Mouse (Mus musculus) forebrain, postnatal 0 days (tissue): ENCODE results near the gene Mmrn2. TPM values are rescaled to one million over a fixed set of nuclear protein-coding genes. Genes with fewer than 3 reads are reported as not detected.

Experiments
- ATAC-seq: fragments of 200-750 bp; cut with Nextera tagmentation; 2 replicates; pipeline ENCODE4 v1.8.0; 2017; ENCODE audit warnings: mild to moderate bottlenecking, moderate library complexity
- DNase-seq: peaks from one replicate; pipeline ENCODE4 v3.0.0-alpha.2; 2015
- H3K27ac ChIP-seq: fragments of 300-500 bp; sonication (generic); 2 replicates; pipeline ENCODE4 v1.5.1; 2014; ENCODE audit warnings: low read depth, mild to moderate bottlenecking, antibody characterized with exemption, low read length, moderate library complexity, mixed read lengths
- H3K27me3 ChIP-seq: fragments of 300-500 bp; sonication (generic); 2 replicates; pipeline ENCODE4 v1.6.1; 2014; ENCODE audit warnings: mild to moderate bottlenecking, low read length, mixed read lengths; ENCODE audit not compliant: insufficient read depth
- H3K36me3 ChIP-seq: fragments of 300-500 bp; sonication (generic); 2 replicates; pipeline ENCODE4 v1.6.1; 2014; ENCODE audit warnings: mild to moderate bottlenecking, moderate library complexity; ENCODE audit not compliant: insufficient read depth
- H3K4me1 ChIP-seq: fragments of 300-500 bp; sonication (generic); 2 replicates; pipeline ENCODE4 v1.6.1; 2014; ENCODE audit warnings: antibody characterized with exemption; ENCODE audit not compliant: insufficient read depth
- H3K4me2 ChIP-seq: fragments of 300-500 bp; sonication (generic); 2 replicates; pipeline ENCODE4 v1.6.1; 2014; ENCODE audit warnings: low read depth, mild to moderate bottlenecking, moderate library complexity
- H3K4me3 ChIP-seq: fragments of 300-500 bp; sonication (generic); 2 replicates; pipeline ENCODE4 v1.5.1; 2014; ENCODE audit warnings: low read depth, low read length, mixed read lengths
- H3K9ac ChIP-seq: fragments of 300-500 bp; sonication (generic); 2 replicates; pipeline ENCODE4 v1.6.1; 2014; ENCODE audit warnings: mild to moderate bottlenecking
- H3K9me3 ChIP-seq: fragments of 300-500 bp; sonication (generic); 2 replicates; pipeline ENCODE4 v1.6.1; 2016; ENCODE audit warnings: low read length
- CTCF ChIP-seq: sonication (generic); IDR thresholded peaks from 2 replicates; pipeline ENCODE4 v1.5.1; 2016; ENCODE audit warnings: antibody characterized with exemption, control low read depth, low read depth
- WGBS: fragments of 180-500 bp; shearing (Covaris S2); extraction: QIAGEN DNeasy Blood & Tissue Kit; methylation state at CpG from one replicate; pipeline ENCODE4 v1.1.7; 2014; 5-methylcytosine and 5-hydroxymethylcytosine counted together
- polyA plus RNA-seq: library from polyadenylated mRNA; unstranded; fragments of >200 nt; fragmentation: Nextera tagmentation; extraction: Ambion mirVana; gene quantifications from 2 replicates; pipeline ENCODE4 v1.2.1, GENCODE M21; 2015
- total RNA-seq: library from RNA; depleted of rRNA; stranded (reverse); fragments of >200 nt; gene quantifications from 2 replicates; pipeline ENCODE4 v1.2.3, GENCODE M21; 2014

Mmrn2 gene
- total and polyA plus RNA-seq, 2 experiments from 2014 or later = 2.7 to 4.7 TPM

DNA sequence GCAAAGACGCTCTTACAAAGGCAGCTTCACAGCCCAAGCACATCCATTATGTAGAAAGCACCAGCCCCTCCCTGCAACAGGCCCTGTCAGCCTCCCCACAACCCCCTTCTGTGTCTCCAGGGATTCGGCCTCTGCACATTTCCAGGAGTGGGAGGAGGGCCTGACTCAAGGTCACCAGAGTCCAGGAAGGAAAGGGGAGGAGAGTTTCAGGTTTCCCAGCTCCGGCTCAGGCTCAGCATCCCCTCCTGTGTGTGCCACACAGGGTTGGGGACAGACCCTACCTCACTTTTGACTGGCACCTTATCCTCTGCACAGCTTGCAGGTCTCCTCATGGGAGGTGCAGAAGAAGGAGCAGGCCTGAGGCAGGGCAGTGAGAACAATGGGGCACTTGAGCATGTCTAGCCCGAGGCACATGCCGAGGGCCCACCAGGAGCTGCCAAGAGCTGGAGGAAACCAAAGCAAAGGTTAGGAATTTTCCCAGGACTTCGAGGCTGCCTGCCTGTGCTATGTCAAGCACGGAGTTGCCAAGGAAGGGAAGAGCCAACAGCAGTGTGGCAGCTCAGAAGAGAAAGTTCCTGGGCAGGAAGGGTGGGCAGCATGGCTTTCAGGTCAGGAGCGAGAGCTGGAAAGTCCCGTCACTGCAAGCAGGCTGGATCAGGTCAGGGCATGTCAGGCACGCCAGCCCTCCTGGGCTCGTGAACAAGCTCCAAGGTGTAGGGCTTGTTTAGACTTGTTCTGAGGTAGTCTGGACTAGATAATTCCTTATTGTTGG, 3.5 kb downstream of the Mmrn2 start:
- no peak overlapping the region for H3K9ac ChIP-seq
- ATAC-seq (peak; percentile 77), DNase-seq (no peak)
- WGBS = 40% methylated on average over 11 of the region's 11 CpGs
- no peak for TF ChIP-seq CTCF
- H3K4me1 ChIP-seq = no peaks in the 10 kb centered on the region
- no peaks in the 10 kb centered on the region for H3K9me3 ChIP-seq
- no peak overlapping the region for H3K4me3 ChIP-seq
- no peaks in the 10 kb centered on the region for H3K36me3 ChIP-seq
- no peaks in the 10 kb centered on the region for H3K27me3 ChIP-seq
- H3K27ac ChIP-seq = 0 out of 2 replicates have a peak overlapping the region, but pooled peaks have one; percentile 40
- H3K4me2 ChIP-seq = no peak overlapping the region

DNA sequence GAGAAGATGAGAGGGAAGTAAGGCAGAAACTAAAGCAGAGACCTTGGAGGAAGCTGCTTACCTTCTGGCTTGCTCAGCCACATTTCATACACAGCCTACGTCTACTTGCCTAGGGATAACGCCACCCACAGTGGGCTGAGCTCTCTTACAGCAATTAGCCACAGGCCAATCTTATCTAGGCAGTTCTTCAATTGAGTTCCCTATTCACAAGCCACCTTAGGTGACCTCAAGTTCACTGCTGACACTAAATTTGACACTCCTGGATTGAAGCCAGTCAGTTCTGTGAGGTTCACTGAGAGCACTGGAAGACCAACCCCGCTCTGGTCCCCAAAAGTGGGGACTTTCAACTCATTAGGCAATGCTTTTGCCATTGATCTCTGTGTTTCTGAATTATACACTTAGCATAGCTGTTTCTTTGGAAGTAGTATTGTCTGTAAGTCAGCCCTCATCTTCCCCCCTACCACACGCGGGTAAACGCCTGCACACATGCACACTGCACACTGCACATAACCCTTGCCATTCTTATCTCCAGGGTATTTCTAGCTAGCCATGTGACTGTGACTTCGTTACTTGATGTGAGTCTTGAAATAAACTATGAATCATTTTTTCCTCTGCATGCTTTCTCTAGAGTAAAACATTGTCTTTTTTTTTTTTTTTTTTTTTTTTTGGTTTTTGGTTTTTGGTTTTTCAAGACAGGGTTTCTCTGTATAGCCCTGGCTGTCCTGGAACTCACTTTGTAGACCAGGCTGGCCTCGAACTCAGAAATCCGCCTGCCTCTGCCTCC, 7.8 kb downstream of the Mmrn2 start:
- TF ChIP-seq CTCF = no peak
- Histone ChIP-seq H3K9me3 (no peaks in the 10 kb centered on the region), H3K4me1 (no peaks in the 10 kb centered on the region), H3K4me3 (no peak overlapping the region), H3K9ac (no peak overlapping the region), H3K27me3 (no peaks in the 10 kb centered on the region), H3K36me3 (no peaks in the 10 kb centered on the region), H3K27ac (no peak overlapping the region), H3K4me2 (no peak overlapping the region)
- WGBS = 93% methylated on average over 9 of the region's 9 CpGs
- DNase-seq = no peak
- no peak for ATAC-seq

DNA sequence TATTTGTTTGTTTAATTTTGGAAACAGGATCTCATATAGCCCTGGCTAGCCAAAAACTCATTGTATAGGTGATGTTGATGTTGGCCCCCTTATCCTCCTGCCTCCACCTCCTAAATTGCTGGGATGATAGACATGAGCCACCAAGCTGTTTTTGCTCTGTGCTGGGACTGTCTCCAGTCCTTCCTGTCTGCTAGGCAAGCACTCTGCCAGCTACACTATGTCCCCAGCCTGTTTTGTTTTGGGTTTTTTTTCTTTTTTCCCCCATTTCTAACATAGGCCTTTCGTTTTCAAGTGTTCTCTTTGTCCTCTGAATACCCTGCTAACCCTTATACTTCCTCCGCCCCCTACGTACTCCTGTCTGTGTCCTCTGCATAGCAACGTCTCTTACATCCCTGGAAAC, 18.0 kb downstream of the Mmrn2 start:
- Histone ChIP-seq H3K27me3 (no peaks in the 10 kb centered on the region), H3K9ac (no peak overlapping the region), H3K27ac (0 out of 2 replicates have a peak overlapping the region, but pooled peaks have one; percentile 2), H3K4me2 (no peak overlapping the region), H3K4me1 (no peaks in the 10 kb centered on the region), H3K36me3 (no peaks in the 10 kb centered on the region), H3K9me3 (no peaks in the 10 kb centered on the region), H3K4me3 (no peak overlapping the region)
- 37% methylated on average over 4 of the region's 4 CpGs for WGBS
- no peak for TF ChIP-seq CTCF
- ATAC-seq = peak; percentile 63
- DNase-seq = peak; percentile 41

DNA sequence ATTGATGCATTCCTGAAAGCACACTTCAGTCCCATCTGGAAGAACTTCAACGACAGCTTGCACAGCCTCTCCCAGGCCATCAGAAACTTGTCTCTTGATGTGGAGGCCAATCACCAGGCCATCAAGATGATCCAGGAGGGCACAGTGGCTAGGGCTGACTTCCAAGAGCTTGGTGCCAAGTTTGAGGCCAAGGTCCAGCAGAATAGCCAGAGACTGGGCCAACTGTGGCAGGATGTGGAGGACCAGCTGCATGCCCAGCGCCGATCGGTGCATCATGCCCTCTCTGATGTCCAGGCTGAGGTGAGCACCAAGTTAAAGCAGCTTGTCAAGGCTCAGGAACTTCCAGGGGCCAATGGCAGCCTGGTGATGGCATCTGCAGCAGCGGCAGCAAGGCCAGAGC, 22.6 kb downstream of the Mmrn2 start:
- Histone ChIP-seq H3K4me2 (no peak overlapping the region), H3K4me3 (no peak overlapping the region), H3K27ac (no peak overlapping the region), H3K9ac (no peak overlapping the region), H3K36me3 (peaks cover 2% of the 10 kb centered on the region; the same call in 1 of the 2 replicates), H3K4me1 (no peaks in the 10 kb centered on the region), H3K27me3 (no peaks in the 10 kb centered on the region), H3K9me3 (no peaks in the 10 kb centered on the region)
- WGBS = 86% methylated on average over 5 of the region's 5 CpGs
- ATAC-seq (no peak), DNase-seq (no peak)
- TF ChIP-seq CTCF = no peak

DNA sequence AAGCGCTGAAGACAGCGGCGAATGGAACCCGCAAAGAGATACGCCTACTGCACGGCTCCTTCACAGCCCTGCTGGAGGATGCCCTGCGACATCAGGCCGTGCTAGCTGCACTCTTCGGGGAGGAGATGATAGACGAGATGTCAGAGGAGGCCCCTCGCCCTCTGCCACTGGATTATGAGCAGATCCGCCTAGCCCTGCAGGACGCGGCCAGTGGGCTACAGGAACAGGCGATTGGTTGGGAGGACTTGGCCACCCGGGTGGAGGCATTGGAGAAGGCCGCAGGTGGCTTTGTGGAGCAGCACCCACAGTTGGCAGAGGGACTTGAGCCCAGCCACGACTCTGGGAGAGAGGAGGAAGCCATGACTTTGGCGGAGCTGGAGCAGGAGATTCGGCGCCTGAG, 23.6 kb downstream of the Mmrn2 start:
- H3K36me3 ChIP-seq = peaks cover 8% of the 10 kb centered on the region; the same call in 1 of the 2 replicates
- H3K4me1 ChIP-seq = no peaks in the 10 kb centered on the region
- no peak overlapping the region for H3K4me3 ChIP-seq
- no peaks in the 10 kb centered on the region for H3K9me3 ChIP-seq
- ATAC-seq (no peak), DNase-seq (no peak)
- TF ChIP-seq CTCF = no peak
- H3K27ac ChIP-seq = no peak overlapping the region
- no peaks in the 10 kb centered on the region for H3K27me3 ChIP-seq
- H3K9ac ChIP-seq = no peak overlapping the region
- WGBS = 93% methylated on average over 21 of the region's 21 CpGs
- no peak overlapping the region for H3K4me2 ChIP-seq

DNA sequence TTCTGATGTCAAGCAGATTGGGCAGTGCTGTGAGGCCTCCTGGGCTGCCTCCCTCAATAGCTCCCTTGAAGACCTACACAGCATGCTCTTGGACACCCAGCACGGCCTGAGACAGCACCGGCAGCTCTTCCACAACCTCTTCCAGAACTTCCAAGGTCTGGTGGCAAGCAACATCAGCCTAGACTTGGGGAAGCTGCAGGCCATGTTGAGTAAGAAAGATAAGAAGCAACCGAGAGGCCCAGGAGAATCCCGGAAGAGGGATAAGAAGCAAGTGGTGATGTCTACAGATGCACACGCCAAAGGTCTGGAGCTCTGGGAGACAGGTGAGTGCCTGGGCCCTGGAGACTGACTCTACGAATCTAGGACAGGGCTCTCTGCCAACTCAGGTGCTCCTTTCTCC, 24.0 kb downstream of the Mmrn2 start:
- H3K4me3 ChIP-seq = no peak overlapping the region

DNA sequence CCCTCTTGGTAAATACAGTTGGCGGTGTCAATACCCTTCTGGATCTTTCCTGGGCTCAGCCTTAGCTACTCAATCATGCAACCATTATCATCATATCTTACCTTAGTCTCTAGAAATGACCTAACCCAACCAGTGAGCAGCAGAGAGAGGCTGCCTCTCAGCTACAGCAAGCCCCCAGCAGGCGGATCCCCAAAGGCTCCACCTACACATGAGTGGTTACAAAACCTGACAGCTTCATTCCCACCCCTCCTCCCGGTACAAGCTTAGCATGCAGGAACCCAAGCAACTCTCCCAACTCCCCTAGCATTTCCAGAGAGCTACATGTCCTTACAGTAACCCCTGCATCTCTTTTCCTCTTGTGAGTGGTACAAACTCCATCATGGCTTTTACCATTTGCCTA, 24.8 kb downstream of the Mmrn2 start:
- Histone ChIP-seq H3K9ac (no peak overlapping the region), H3K27me3 (no peaks in the 10 kb centered on the region), H3K4me1 (no peaks in the 10 kb centered on the region), H3K9me3 (no peaks in the 10 kb centered on the region), H3K4me3 (no peak overlapping the region), H3K4me2 (no peak overlapping the region), H3K36me3 (peaks cover 8% of the 10 kb centered on the region; the same call in 1 of the 2 replicates), H3K27ac (no peak overlapping the region)
- ATAC-seq (no peak), DNase-seq (no peak)
- WGBS = 94% methylated on average over 3 of the region's 3 CpGs
- TF ChIP-seq CTCF = no peak

More for the DNA sequence above, 24.0 kb downstream of the Mmrn2 start:
- Histone ChIP-seq H3K4me1 (no peaks in the 10 kb centered on the region), H3K27me3 (no peaks in the 10 kb centered on the region), H3K4me2 (no peak overlapping the region), H3K9me3 (no peaks in the 10 kb centered on the region), H3K27ac (no peak overlapping the region), H3K36me3 (peaks cover 8% of the 10 kb centered on the region; the same call in 1 of the 2 replicates), H3K9ac (no peak overlapping the region)
- DNase-seq (no peak), ATAC-seq (no peak)
- no peak for TF ChIP-seq CTCF
- 91% methylated on average over 6 of the region's 6 CpGs for WGBS
